Mouse (Mus musculus) ES-E14 (cell line): ENCODE data around the gene Celsr1. TPM values are rescaled to one million over a fixed set of nuclear protein-coding genes. Genes with fewer than 3 reads are reported as not detected.

Experiments
- DNase-seq: peaks from one replicate; pipeline ENCODE4 v3.0.0-alpha.2; 2013; ENCODE audit warnings: low read depth, low spot score
- H3K27ac ChIP-seq: 2 replicates; pipeline ENCODE4 v1.5.1; 2012; ENCODE audit warnings: low read depth, mild to moderate bottlenecking, low read length, moderate library complexity, mixed read lengths; ENCODE audit not compliant: poor library complexity, insufficient read depth, severe bottlenecking
- H3K36me3 ChIP-seq: 2 replicates; pipeline ENCODE4 v1.6.1; 2012; ENCODE audit warnings: mild to moderate bottlenecking, low read length, moderate library complexity, mixed read lengths; ENCODE audit not compliant: control insufficient read depth, poor library complexity, insufficient read depth, severe bottlenecking
- H3K4me1 ChIP-seq, 2 experiments: fragments of 150-350 bp in 1 of 2; sonication (generic) in 1 of 2; 2 replicates each; pipeline ENCODE4 v1.6.1; 2012; ENCODE audit warnings: low read length in 2 of 2, mild to moderate bottlenecking in 1 of 2, mixed read lengths in 1 of 2; ENCODE audit not compliant: control insufficient read depth in 2 of 2, insufficient read depth in 2 of 2, poor library complexity in 1 of 2
- H3K4me3 ChIP-seq, 2 experiments: fragments of 150-350 bp in 1 of 2; sonication (generic) in 1 of 2; 2 replicates each; pipeline ENCODE4 v1.5.1; 2012; ENCODE audit warnings: low read length in 2 of 2, low read depth in 1 of 2, mild to moderate bottlenecking in 1 of 2, mixed read lengths in 1 of 2; ENCODE audit not compliant: insufficient read depth in 1 of 2, poor library complexity in 1 of 2, severe bottlenecking in 1 of 2
- H3K9ac ChIP-seq: 2 replicates; pipeline ENCODE4 v1.6.1; 2012; ENCODE audit warnings: low read depth, mild to moderate bottlenecking, low read length, mixed read lengths; ENCODE audit not compliant: poor library complexity, insufficient read depth, severe bottlenecking
- H3K9me3 ChIP-seq: fragments of 150-350 bp; sonication (generic); 2 replicates; pipeline ENCODE4 v1.6.1; 2012; ENCODE audit warnings: low read depth, mild to moderate bottlenecking, low read length; ENCODE audit not compliant: control insufficient read depth, insufficient read depth
- CHD2 ChIP-seq: IDR thresholded peaks from 2 replicates; pipeline ENCODE4 v1.6.1; 2014; ENCODE audit warnings: mild to moderate bottlenecking, low read depth, low read length, inconsistent platforms
- HCFC1 ChIP-seq: IDR thresholded peaks from 2 replicates; pipeline ENCODE4 v1.6.1; 2012; ENCODE audit warnings: low read length, inconsistent platforms, borderline replicate concordance; ENCODE audit not compliant: insufficient read depth
- MAFK ChIP-seq: IDR thresholded peaks from 2 replicates; pipeline ENCODE4 v1.6.1; 2014; ENCODE audit warnings: mild to moderate bottlenecking, low read depth, low read length, inconsistent platforms; ENCODE audit not compliant: insufficient read depth
- ZC3H11A ChIP-seq: IDR thresholded peaks from 2 replicates; pipeline ENCODE4 v1.6.1; 2012; ENCODE audit warnings: low read depth, mild to moderate bottlenecking, inconsistent platforms, low read length, borderline replicate concordance
- ZNF384 ChIP-seq: IDR thresholded peaks from 2 replicates; pipeline ENCODE4 v1.6.1; 2012; ENCODE audit warnings: low read depth, low read length, inconsistent platforms
- in situ Hi-C, 2 experiments: fragments of 600-800 bp; cut with MboI; formaldehyde crosslinking; loops; one replicate each; pipeline ENCODE4 v1.15.1; 2025; ENCODE audit warnings: low sequenced_read_pairs in 2 of 2, inconsistent platforms in 1 of 2; ENCODE audit not compliant: unreplicated experiment in 2 of 2
- total RNA-seq: library from RNA; depleted of rRNA; stranded (reverse); fragments of 300-350 nt; gene quantifications from 2 replicates; pipeline ENCODE4 v1.2.3, GENCODE M21; 2012

Gene Celsr1
- total RNA-seq, 1 experiment: 12.6 TPM

GRCm38 (mm10) chr15:85981768-85982415, 51.7 kb downstream of the Celsr1 start:
- in situ Hi-C loops: no loop called here
- H3K9ac ChIP-seq: no peak overlapping the region
- H3K27ac ChIP-seq: no peak overlapping the region
- DNase-seq: peak; percentile 59
- no peaks in the 10 kb centered on the region for H3K9me3 ChIP-seq
- no peak overlapping the region for H3K4me3 ChIP-seq
- H3K4me1 ChIP-seq: peaks cover 0 to 7% of the 10 kb centered on the region in 2 experiments; a peak in 1 of 4 replicates
- TF ChIP-seq CHD2 (no peak), ZC3H11A (no peak), ZNF384 (no peak), MAFK (no peak), HCFC1 (no peak)
- H3K36me3 ChIP-seq: peaks cover 4% of the 10 kb centered on the region; the same call in 1 of the 2 replicates

GRCm38 (mm10) chr15:85977086-85977485, 56.5 kb downstream of the Celsr1 start:
- H3K4me3 ChIP-seq: no peak overlapping the region
- peaks cover 4% of the 10 kb centered on the region; the same call in 1 of the 2 replicates for H3K36me3 ChIP-seq
- TF ChIP-seq HCFC1 (no peak), ZNF384 (no peak), MAFK (no peak), CHD2 (no peak), ZC3H11A (no peak)
- H3K9ac ChIP-seq: no peak overlapping the region
- no peaks in the 10 kb centered on the region for H3K9me3 ChIP-seq
- no peak overlapping the region for H3K27ac ChIP-seq
- in situ Hi-C loops: no loop called here
- DNase-seq: no peak
- peaks cover 0 to 4% of the 10 kb centered on the region in 2 experiments; a peak in 1 of 4 replicates for H3K4me1 ChIP-seq

- DNase-seq: no peak
- H3K4me3 ChIP-seq: no peak overlapping the region
- no peaks in the 10 kb centered on the region for H3K9me3 ChIP-seq
- H3K9ac ChIP-seq: no peak overlapping the region
- H3K27ac ChIP-seq: no peak overlapping the region
- in situ Hi-C loops: no loop called here
- H3K4me1 ChIP-seq: peaks cover 0 to 4% of the 10 kb centered on the region in 2 experiments; a peak in 1 of 4 replicates
- peaks cover 4% of the 10 kb centered on the region; the same call in 1 of the 2 replicates for H3K36me3 ChIP-seq
- TF ChIP-seq CHD2 (no peak), ZC3H11A (no peak), MAFK (no peak), ZNF384 (no peak), HCFC1 (no peak)
These were observed 57.8 kb downstream of the Celsr1 start for GRCm38 (mm10) chr15:85975746-85976145.

- no peak overlapping the region for H3K27ac ChIP-seq
- in situ Hi-C loops: no loop called here
- TF ChIP-seq CHD2 (no peak), ZC3H11A (no peak), HCFC1 (no peak), ZNF384 (no peak), MAFK (no peak)
- H3K9me3 ChIP-seq: no peaks in the 10 kb centered on the region
- no peak overlapping the region for H3K4me3 ChIP-seq
- H3K36me3 ChIP-seq: no peaks in the 10 kb centered on the region
- H3K4me1 ChIP-seq: peaks cover 0 to 2% of the 10 kb centered on the region in 2 experiments; a peak in 1 of 4 replicates
- no peak overlapping the region for H3K9ac ChIP-seq
- no peak for DNase-seq
These were observed 62.0 kb downstream of the Celsr1 start for GRCm38 (mm10) chr15:85971596-85971995.

- Histone ChIP-seq H3K9ac (no peak overlapping the region), H3K4me1 (peaks cover 0 to 2% of the 10 kb centered on the region in 2 experiments; a peak in 1 of 4 replicates), H3K9me3 (no peaks in the 10 kb centered on the region), H3K36me3 (no peaks in the 10 kb centered on the region), H3K27ac (no peak overlapping the region), H3K4me3 (no peak overlapping the region)
- in situ Hi-C loops: no loop called here
- DNase-seq: no peak
- no peak for TF ChIP-seq MAFK
- no peak for TF ChIP-seq ZNF384
- no peak for TF ChIP-seq HCFC1
- TF ChIP-seq CHD2: no peak
- no peak for TF ChIP-seq ZC3H11A
These were observed 63.1 kb downstream of the Celsr1 start for GRCm38 (mm10) chr15:85970441-85970840.
